Mouse (Mus musculus): ENCODE data around the gene Vars. TPM values are rescaled to one million over a fixed set of nuclear protein-coding genes. Genes with fewer than 3 reads are reported as not detected.

The Vars gene
- total RNA-seq, 2 experiments from 2014 or later, result 46.6 to 50.4 TPM

DNA sequence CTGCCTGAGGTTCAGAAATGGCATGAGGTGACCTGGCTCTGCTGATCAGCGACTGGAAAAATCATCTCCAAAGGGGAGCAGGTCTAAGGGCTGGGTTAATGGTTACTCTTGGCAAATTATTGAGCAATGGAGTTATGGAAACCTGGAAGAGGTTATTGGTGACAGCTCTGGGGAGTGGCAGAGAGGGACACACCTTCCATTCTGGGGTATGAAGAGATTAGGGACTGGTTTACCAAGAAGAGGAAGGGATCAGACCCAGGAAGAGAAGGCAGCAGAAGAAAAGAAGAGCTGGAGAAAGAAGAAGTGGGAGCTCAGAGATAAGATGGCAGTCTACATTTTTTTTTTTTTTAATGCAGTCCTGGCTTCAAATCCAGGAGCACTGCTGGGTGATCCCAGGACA lies 46.9 kb downstream of the Vars start:
- DNase-seq (ENCODE audit: low spot score in 2 of 2), result no peak

DNA sequence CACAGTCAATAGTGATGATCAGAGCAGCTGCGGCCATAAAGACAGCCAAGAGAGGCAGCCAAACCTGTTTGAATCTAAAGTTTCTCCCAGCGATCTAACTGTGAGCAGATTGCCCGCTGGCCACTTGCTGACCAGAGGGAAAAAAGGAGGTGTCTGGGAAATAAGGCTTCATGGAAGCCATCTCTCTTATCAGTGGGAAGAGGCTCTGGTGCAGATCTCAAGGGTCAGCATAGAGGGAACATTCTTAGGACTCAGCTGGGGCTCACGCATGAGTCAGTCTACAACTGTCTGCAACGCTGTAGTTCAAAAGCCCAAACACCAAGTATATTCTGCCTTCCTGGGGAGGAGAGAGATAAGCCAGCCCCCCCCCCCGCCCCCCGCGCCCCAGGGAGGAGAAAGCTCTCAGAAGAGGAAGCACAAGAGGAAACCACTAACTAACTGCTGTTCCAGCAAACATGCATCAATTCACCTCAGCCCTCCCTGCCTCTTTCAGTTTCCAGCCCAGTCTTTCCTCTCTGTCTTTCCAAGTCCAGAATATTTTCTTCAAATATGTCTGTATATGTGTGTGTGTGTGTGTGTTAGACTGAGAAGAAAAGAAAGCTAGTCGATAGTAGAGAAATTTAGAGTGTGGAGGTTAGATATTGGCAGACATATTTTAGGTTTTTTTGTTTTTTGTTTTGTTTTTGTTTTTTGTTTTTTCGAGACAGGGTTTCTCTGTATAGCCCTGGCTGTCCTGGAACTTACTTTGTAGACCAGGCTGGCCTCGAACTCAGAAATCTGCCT lies 47.6 kb downstream of the Vars start:
- no peak for DNase-seq (ENCODE audit: low spot score in 2 of 2)

DNA sequence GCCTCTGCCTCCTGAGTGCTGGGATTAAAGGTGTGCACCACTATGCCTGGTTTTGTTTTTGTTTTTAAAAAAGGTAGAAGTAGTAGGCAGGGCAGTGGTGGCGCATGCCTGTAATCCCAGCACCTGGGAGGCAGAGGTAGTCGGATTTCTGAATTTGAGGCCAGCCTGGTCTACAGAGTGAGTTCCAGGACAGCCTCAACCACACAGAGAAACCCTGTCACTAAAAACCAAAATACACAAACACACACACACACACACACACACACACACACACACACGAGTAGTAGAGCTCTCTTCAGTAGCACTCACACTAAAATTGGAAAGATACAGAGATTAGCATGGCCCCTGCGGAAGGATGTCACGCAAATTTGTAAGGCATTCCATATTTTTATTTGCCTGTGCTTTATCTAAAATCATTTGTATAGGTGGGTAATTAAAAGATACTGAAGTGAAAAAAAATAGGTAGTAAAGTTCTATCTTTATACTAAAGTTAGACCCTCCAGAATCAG lies 48.2 kb downstream of the Vars start:
- no peak for DNase-seq (ENCODE audit: low spot score in 2 of 2)

DNA sequence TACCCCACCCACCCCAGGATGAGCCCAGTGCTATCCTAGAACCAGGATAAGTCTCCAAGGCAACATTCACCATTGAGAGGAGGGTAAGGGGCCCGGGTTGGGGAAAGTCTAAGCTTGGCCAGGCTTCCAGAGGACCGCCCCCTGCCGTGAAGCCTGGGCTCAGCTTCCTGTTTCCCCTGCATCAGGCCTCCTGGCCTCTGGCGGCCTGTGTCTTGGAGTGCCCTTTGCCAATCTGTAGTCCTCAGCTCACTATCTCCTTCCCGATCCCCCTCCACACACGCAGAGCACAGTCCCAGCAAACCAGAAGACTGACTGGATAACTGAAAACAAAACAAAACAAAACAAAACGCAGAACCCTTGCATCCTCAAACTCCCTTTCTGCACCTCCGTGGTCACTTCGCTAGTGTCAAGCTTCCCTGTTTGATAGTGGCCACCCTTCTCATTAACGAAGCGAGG lies 48.8 kb downstream of the Vars start, which contains the start of gene Clic1:
Gene Clic1, plus strand, starts transcription at position 406 of the 456 bp plus-strand sequence.
- DNase-seq (ENCODE audit: low spot score in 2 of 2), result no peak

DNA sequence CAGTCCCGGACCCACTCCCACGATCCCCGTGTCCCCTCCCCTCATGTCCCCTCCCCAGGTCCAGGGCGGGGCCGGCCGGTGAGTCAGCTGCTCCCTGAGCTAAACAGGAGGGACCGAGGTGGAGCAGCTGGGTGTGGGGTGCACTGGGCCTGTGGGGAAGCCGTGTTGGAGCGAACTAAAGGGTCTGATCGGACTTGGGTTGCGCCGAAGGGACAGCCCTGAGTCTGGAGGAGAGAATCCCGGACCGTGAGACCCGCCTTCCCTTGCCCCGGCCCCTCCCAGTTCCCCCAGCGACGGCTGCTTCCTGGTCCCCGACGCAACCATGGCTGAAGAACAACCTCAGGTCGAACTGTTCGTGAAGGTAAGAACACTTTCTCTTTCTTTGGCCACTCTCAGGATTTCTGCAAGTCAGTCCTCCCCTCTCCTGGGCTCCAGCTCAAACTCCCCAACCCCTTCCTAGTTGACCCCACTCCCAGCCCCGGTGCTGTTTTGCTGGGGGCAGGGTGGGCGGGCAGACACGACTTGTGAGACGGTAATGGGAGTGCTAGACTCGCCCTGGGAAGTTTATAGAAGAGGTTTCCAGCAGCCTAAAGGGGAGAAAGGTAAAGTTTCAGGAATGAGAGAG lies 49.5 kb downstream of the Vars start:
- DNase-seq (ENCODE audit: low spot score in 2 of 2), result no peak

- DNase-seq (ENCODE audit: low spot score in 2 of 2), result no peak
Observed at GRCm38 (mm10) chr17:35051156-35052086, 50.6 kb downstream of the Vars start.

DNA sequence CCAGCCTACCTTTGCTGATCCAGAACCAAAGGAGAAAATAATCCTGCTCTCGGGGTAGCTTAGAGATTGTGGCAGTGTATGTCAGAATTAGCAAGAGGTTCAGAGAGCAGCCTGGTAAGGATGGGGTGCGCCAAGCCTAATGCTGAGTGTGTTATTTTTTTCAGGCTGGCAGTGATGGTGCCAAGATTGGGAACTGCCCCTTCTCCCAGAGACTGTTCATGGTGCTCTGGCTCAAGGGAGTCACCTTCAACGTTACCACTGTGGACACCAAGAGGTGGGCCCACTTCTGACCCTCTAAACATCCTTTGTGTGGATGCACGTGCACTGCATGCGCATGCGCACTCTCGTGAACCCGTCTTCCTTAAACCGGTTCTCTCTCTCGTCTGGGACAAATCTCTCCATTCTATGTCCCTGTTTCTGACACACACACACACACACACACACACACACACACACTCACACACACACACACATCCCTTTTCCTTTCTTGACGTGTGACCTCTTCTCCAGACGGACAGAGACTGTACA lies 51.5 kb downstream of the Vars start:
- DNase-seq (ENCODE audit: low spot score in 2 of 2), result no peak

- no peak for DNase-seq (ENCODE audit: low spot score in 2 of 2)
Observed at GRCm38 (mm10) chr17:35055691-35056495, 55.1 kb downstream of the Vars start.

DNA sequence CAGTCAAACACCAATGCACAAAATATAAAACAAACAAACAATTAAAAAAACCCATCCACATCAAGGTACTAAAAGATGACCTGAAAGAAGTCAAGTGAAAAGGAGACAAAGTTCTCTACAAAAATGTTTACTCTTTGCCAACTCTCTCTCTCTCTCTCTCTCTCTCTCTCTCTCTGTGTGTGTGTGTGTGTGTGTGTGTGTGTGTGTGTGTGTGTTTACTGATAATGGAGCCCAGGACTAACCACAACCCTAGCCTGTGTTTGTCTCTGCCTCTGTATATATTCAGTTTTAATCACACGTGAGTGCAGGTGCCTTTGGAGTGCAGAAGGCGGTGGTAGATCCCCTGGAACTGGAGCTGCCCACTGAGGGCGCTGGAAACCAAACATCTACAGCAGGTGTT lies 56.3 kb downstream of the Vars start:
- DNase-seq (ENCODE audit: low spot score in 2 of 2), result no peak

- DNase-seq (ENCODE audit: low spot score in 2 of 2), result no peak
Observed at GRCm38 (mm10) chr17:35058316-35058715, 57.5 kb downstream of the Vars start.

DNA sequence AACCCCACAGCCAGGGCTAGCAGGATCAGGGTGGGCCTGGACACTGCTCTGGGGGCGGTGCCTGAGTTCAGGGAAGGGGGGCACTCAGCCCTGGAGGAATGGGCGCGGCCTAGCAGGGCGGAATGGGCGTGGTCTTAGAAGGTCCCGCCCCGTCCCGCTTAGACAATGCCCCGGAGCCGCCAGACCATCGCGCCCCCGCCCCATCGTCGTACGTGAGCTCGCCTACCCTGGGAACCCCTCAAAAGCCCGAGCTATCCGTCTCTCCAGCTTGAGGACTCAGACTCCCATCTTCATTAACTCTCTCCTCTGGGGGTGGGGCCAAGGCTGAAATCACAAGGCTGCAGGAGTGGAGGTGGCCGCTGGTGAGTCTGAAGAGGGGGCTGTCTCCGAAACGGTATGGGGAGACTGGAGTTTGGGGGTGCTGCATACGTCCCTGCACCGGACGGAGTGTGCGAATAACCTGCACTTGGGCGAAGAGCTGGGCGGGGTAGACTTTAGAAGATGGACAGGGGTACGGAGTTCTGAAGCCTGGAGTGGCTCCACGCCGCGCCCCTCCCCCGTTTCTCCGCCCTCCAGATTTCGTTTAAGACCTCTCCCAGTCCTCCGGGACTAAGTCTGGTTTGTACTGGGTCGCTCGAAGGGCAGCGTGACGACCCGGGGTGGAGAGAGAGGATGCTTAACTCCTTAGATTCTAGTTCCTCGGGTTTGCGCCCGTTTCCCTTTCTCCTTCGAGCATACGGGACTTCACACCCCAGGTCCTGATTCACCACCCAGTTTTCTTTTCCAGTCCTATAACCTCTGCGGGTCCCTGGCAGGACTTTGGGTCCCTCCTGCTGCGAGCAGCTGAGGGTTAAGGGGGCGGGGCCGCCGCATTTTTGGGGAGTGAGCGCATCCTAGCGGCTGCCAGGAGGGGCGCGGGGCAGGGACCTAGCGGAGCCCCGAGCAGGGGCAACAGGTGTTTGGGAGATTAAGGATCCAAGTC lies 58.4 kb downstream of the Vars start, which contains the start of gene Ddah2:
Gene Ddah2, plus strand, starts transcription at position 125 of the 982 bp plus-strand sequence.
- DNase-seq (ENCODE audit: low spot score in 2 of 2), result peak; percentile 39 to 66

- DNase-seq (ENCODE audit: low spot score in 2 of 2), result no peak
Observed at GRCm38 (mm10) chr17:35060071-35060470, 59.3 kb downstream of the Vars start.

DNA sequence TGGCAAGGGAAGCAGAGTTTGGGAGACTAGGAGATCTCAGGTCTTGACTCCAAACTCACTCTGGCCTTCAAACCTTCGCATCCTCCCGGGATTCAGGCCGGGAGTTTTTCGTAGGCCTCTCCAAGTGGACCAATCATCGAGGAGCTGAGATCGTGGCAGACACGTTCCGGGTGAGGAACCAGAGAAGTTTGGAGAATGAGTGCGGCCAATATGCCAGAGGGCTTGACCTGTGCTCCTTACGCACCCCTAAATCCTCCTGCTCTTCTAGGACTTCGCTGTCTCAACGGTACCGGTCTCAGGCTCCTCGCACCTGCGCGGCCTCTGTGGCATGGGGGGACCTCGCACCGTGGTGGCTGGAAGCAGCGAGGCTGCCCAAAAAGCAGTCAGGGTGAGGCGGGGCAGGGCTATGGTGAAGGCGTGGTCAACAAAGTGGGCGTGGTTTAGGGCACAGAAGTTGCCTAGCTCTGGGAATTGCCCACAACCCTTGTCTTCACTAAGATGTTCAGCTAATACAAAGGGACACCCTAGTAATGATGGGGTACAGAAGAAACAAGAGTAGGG lies 60.0 kb downstream of the Vars start:
- DNase-seq (ENCODE audit: low spot score in 2 of 2), result no peak

DNA sequence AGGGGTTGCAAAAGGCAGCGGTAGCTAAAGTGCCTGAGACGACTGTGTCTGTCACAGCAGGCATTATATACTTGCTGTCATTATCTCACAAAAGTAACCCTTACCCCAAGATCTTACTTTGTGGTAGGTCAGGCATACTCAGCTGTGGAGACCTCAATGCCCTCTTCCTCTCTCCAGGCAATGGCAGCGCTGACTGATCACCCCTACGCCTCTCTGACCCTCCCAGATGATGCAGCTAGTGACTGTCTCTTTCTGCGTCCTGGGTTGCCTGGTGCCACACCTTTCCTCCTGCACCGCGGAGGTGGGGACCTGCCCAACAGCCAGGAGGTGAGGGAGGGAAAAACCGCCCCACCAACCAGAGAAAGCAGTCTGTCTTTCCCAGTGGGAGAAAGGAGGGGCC lies 60.5 kb downstream of the Vars start:
- DNase-seq (ENCODE audit: low spot score in 2 of 2), result no peak

DNA sequence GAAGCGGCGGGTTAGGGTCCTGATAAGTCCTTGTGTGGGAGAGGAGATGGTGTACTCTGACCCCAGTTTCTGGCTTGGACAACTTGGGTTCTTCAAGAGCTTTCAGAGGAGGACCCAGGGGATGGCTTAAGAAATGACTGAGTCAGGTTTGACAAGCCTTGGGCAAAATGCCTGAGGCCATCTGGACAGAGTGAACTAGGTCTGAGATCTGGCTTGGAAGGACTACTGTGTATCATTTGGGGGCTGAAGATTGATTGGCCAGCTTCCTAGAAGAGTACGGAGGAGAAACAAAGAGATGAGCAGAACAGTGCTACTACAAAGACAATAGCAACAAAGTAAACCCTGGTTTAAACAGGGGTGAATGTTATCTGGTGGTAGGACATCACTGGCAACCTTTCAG lies 62.7 kb downstream of the Vars start:
- DNase-seq (ENCODE audit: low spot score in 2 of 2), result no peak

DNA sequence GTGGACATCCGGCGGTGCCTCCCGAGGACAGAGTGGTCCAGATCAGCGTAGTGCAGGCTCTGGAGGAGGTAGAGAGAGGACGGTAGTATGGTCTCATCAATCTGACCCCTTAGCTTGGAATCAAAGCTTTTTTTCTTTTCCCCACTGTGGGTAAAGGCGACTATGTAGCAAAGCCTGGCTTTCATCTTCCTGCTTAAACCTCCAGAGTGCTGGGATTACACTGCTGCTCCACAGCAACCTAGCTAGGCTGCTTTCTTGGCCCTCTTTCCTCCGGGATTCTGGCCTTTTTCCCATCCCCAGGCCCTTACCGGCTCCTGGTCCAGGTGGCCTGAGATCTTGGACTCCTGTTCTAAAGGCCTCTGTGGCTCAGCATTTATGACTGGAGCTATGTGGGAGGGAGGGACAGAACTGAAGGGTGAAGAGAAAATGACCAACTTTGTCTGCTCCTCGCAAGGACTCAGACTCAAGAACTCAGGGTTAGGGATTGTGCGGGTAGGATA lies 63.6 kb downstream of the Vars start:
- DNase-seq (ENCODE audit: low spot score in 2 of 2), result no peak

- no peak for DNase-seq (ENCODE audit: low spot score in 2 of 2)
Observed at GRCm38 (mm10) chr17:35064951-35065947, 64.5 kb downstream of the Vars start, which contains the start of gene Ly6g6c. Gene Ly6g6c (plus strand): TSS chr17:35065388.
